Mouse (Mus musculus) limb, embryonic 13.5 days (tissue): ENCODE data around the gene Ucp1. TPM values are rescaled to one million over a fixed set of nuclear protein-coding genes. Genes with fewer than 3 reads are reported as not detected.
"Not testable (repeated sequence)": the region's sequence is repeated elsewhere in the genome, so short reads cannot be mapped to it uniquely, and the experiment has no call there.

Experiments
- ATAC-seq: fragments of 200-750 bp; cut with Nextera tagmentation; 2 replicates; pipeline ENCODE4 v1.8.0; 2017; ENCODE audit warnings: low read depth, moderate number of reproducible peaks, moderate TSS enrichment; ENCODE audit not compliant: low FRiP score
- H3K27ac ChIP-seq: fragments of 300-500 bp; sonication (generic); 2 replicates; pipeline ENCODE4 v1.5.1; 2015; ENCODE audit warnings: inconsistent platforms, mild to moderate bottlenecking, moderate library complexity
- H3K27me3 ChIP-seq: fragments of 300-500 bp; sonication (generic); 2 replicates; pipeline ENCODE4 v1.6.1; 2015; ENCODE audit warnings: mild to moderate bottlenecking, inconsistent platforms
- H3K36me3 ChIP-seq: fragments of 300-500 bp; sonication (generic); 2 replicates; pipeline ENCODE4 v1.6.1; 2015; ENCODE audit warnings: inconsistent platforms, mild to moderate bottlenecking, moderate library complexity
- H3K4me1 ChIP-seq: fragments of 300-500 bp; sonication (generic); 2 replicates; pipeline ENCODE4 v1.6.1; 2015; ENCODE audit warnings: inconsistent platforms
- H3K4me2 ChIP-seq: fragments of 300-500 bp; sonication (generic); replicated peaks from 2 replicates; pipeline ENCODE4 v1.6.1; 2015; ENCODE audit warnings: inconsistent platforms, mild to moderate bottlenecking, moderate library complexity
- H3K4me3 ChIP-seq: fragments of 300-500 bp; sonication (generic); 2 replicates; pipeline ENCODE4 v1.5.1; 2015; ENCODE audit warnings: moderate library complexity, mild to moderate bottlenecking, inconsistent platforms
- H3K9ac ChIP-seq: fragments of 300-500 bp; sonication (generic); 2 replicates; pipeline ENCODE4 v1.6.1; 2015; ENCODE audit warnings: mild to moderate bottlenecking, inconsistent platforms
- H3K9me3 ChIP-seq: fragments of 300-500 bp; sonication (generic); 2 replicates; pipeline ENCODE4 v1.6.1; 2016; ENCODE audit warnings: inconsistent platforms
- WGBS: fragments of 180-500 bp; shearing (Covaris S2); methylation state at CpG from one replicate; pipeline ENCODE4 v1.1.7; 2015; 5-methylcytosine and 5-hydroxymethylcytosine counted together
- polyA plus RNA-seq: library from polyadenylated mRNA; unstranded; fragments of >200 nt; fragmentation: Nextera tagmentation; extraction: Ambion mirVana; gene quantifications from 2 replicates; pipeline ENCODE4 v1.2.1, GENCODE M21; 2015

Gene Ucp1
- polyA plus RNA-seq, 1 experiment from 2014 or later = not detected

DNA sequence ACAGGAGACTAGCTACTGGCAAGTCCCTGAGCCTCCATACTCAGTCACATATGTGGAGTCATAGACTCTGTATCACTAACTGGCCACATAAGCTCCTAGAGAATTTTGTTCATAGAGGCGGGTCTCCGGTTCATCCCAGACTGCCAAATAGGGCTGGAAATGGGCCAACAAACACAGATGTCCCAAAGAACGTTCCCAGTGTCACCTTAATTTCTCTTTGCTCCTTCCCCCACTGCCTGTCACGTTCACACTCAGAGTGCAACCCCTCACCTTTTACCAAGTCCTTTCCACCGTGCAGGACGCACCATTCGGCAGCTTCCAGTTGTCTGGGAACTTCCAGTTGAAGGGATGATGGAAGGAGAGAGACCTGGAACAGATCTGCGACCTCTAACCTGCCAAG, 4.8 kb upstream of the Ucp1 start:
- no peak for ATAC-seq
- Histone ChIP-seq H3K4me3 (no peak overlapping the region), H3K27ac (no peak overlapping the region), H3K36me3 (no peaks in the 10 kb centered on the region), H3K9ac (no peak overlapping the region), H3K9me3 (no peaks in the 10 kb centered on the region), H3K4me1 (peaks cover 6% of the 10 kb centered on the region), H3K4me2 (no peak overlapping the region), H3K27me3 (peaks cover 22% of the 10 kb centered on the region)
- WGBS = 84% methylated on average over 8 of the region's 8 CpGs

DNA sequence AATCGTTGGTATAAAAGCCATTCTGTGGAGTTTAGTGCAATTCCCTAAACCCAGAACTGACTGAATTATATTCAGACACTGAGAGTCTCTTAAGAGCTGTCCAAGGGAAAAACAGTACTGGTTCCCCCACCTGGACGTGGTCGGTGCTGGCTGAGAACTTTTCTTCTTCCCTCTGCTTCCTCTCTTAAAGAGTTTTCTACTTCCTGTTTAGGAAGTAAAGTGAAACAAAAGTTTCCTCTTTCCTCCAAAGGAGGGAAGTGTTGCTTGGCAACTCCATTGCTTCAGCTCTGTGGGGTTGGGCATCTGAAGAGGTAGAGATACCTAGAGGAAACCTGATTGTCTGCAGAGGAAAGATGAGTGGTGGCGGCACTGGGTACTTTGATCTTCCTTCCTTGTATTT, 7.2 kb downstream of the Ucp1 start:
- Histone ChIP-seq H3K27me3 (no peaks in the 10 kb centered on the region), H3K9me3 (no peaks in the 10 kb centered on the region), H3K4me1 (no peaks in the 10 kb centered on the region), H3K9ac (no peak overlapping the region), H3K36me3 (no peaks in the 10 kb centered on the region), H3K4me3 (no peak overlapping the region), H3K4me2 (no peak overlapping the region), H3K27ac (no peak overlapping the region)
- ATAC-seq = no peak
- 74% methylated on average over 4 of the region's 4 CpGs for WGBS

DNA sequence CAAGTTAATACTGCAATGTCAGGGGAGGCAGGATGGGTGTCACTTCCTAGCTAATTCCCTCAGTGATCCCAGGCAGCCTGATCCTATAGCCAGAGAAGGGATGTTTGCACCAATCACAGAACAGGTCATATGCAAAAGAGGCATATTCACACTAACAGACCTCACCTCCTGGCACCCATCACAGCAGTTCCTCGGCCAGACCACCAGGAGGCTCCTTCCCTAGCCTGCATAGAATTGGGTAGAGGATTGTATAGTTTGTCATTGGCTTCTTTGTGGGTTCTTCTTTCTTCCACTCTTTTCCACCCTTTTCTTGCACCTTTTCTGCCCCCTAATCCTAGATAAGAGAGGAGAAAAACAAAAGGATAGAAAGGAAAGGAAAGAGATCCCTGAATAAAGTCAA, 10.0 kb downstream of the Ucp1 start:
- no peak overlapping the region for H3K4me3 ChIP-seq
- 50% methylated on average over 1 of the region's 1 CpGs for WGBS
- no peak overlapping the region for H3K27ac ChIP-seq
- no peak overlapping the region for H3K4me2 ChIP-seq
- ATAC-seq = no peak
- 0 out of 2 replicates have a peak, but pooled peaks cover 4% of the 10 kb centered on the region for H3K9me3 ChIP-seq
- no peak overlapping the region for H3K9ac ChIP-seq
- no peaks in the 10 kb centered on the region for H3K4me1 ChIP-seq
- H3K27me3 ChIP-seq = no peaks in the 10 kb centered on the region
- no peaks in the 10 kb centered on the region for H3K36me3 ChIP-seq

DNA sequence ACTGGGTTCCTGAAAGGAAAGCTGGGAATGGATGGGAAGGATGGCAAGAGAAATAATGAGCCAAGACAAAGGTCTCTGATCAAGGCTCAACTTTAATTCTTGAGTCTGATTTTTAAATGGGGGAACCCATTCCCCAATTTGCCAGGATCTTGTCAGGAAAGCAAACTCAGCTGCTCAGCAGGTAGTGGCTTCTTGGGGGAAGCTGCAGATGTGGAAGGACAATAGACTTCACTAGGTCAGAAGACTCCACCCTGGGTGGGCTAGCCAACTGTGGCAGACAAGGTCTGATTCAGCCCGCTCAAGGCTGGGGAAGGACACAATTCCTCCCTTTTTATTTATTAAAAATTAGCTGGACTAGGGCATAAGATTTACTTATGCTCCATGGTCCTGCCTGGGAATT, 14.8 kb downstream of the Ucp1 start:
- no peak overlapping the region for H3K4me2 ChIP-seq
- WGBS = 96% methylated on average over 1 of the region's 1 CpGs
- no peak overlapping the region for H3K9ac ChIP-seq
- H3K4me3 ChIP-seq = no peak overlapping the region
- H3K36me3 ChIP-seq = no peaks in the 10 kb centered on the region
- H3K4me1 ChIP-seq = no peaks in the 10 kb centered on the region
- H3K27me3 ChIP-seq = no peaks in the 10 kb centered on the region
- no peak overlapping the region for H3K27ac ChIP-seq
- ATAC-seq = no peak
- 0 out of 2 replicates have a peak, but pooled peaks cover 4% of the 10 kb centered on the region for H3K9me3 ChIP-seq

DNA sequence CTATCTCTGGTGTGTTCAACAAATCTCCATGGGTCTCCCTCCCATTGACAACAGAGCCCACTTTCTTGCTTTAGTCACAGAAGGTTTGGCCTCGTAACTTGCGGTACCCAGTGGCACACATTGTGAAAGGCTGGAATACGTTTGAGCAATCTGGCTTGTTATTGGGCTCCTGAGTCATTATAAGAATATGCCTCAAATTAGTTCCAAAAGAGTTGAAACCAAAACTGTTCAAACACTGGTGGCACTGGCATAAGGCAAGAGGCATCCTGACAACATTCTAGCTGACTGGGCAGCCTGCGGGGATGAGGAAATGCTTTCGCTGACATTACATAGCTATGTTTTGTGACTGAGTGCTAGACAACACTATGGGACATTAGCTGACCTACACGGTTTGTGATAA, 19.7 kb downstream of the Ucp1 start:
- H3K4me3 ChIP-seq = no peak overlapping the region
- no peak for ATAC-seq
- H3K9me3 ChIP-seq = no peaks in the 10 kb centered on the region
- no peak overlapping the region for H3K27ac ChIP-seq
- H3K4me1 ChIP-seq = no peaks in the 10 kb centered on the region
- 77% methylated on average over 6 of the region's 6 CpGs for WGBS
- no peak overlapping the region for H3K9ac ChIP-seq
- H3K36me3 ChIP-seq = peaks cover 7% of the 10 kb centered on the region; the same call in 1 of the 2 replicates
- no peaks in the 10 kb centered on the region for H3K27me3 ChIP-seq
- no peak overlapping the region for H3K4me2 ChIP-seq

DNA sequence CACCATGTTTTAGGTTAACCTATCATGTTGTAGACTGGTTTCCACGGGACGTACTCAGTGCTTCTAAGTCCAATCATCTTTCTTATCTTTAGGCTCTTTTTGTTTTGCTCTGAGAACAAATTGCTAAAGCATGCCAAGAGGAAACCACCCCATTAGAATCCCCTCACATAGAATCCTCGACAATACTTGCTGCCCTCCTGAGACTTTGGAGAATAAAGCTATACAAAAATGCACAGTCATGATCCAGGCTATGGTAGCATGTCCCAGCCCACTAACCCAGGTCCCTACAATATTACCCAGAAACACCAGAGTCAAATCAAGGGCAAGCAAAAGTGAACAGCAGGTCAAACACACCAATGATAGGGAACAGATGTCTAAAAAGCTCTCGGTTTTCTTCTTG, 24.9 kb downstream of the Ucp1 start:
- not testable (repeated sequence) for ATAC-seq, H3K9me3 ChIP-seq, H3K27ac ChIP-seq, H3K4me2 ChIP-seq, H3K4me1 ChIP-seq, H3K4me3 ChIP-seq, H3K9ac ChIP-seq, H3K27me3 ChIP-seq
- H3K36me3 ChIP-seq = peaks cover 39% of the 10 kb centered on the region
- WGBS = 70% methylated on average over 4 of the region's 4 CpGs

DNA sequence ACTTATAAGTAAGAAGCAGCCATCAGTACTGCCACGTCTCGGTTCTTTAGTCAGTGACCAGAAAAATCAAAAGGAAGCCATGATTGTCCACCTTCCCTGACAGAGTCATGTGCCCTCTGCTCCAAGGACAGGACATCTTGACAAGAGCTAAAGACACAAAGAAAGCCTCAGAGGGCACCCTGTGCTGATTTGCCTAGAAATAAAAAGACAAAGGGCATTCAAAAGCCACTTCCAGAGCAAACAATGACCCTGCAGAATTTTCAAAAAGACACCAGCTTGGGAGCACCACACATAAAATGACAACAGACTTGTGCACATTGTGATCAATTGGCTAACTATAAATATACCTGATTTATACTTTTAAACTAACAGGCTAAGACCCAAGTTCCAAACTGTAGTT, 25.5 kb downstream of the Ucp1 start:
- no peak overlapping the region for H3K9ac ChIP-seq
- H3K9me3 ChIP-seq = no peaks in the 10 kb centered on the region
- peaks cover 44% of the 10 kb centered on the region for H3K36me3 ChIP-seq
- no peaks in the 10 kb centered on the region for H3K27me3 ChIP-seq
- WGBS = 78% methylated on average over 2 of the region's 2 CpGs
- H3K27ac ChIP-seq = no peak overlapping the region
- H3K4me2 ChIP-seq = no peak overlapping the region
- no peak overlapping the region for H3K4me3 ChIP-seq
- no peak for ATAC-seq
- no peaks in the 10 kb centered on the region for H3K4me1 ChIP-seq

DNA sequence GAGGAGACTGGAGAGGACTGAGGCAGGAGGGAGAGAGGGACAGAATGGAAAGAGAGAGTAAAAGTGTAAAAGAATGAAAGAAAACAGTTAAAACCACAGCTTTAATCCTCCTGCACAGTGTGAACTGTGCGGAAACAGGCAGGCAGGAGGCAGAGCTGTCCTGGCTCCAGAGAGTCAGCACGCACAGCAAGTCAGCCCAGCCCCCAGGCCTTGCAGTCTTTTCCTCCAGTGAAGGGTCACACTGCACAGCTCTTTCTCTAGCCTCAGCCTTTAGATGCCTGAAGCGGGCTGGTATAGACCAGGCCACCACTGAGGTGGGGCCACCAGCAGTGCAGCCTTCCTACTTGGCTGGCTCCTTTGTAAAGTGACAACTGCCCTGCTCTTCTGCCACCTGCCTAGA, 30.4 kb downstream of the Ucp1 start:
- WGBS = 38% methylated on average over 3 of the region's 3 CpGs
- no peak overlapping the region for H3K4me3 ChIP-seq
- peaks cover 55% of the 10 kb centered on the region for H3K36me3 ChIP-seq
- no peak for ATAC-seq
- H3K9ac ChIP-seq = no peak overlapping the region
- no peak overlapping the region for H3K4me2 ChIP-seq
- H3K9me3 ChIP-seq = no peaks in the 10 kb centered on the region
- no peak overlapping the region for H3K27ac ChIP-seq
- no peaks in the 10 kb centered on the region for H3K4me1 ChIP-seq
- H3K27me3 ChIP-seq = no peaks in the 10 kb centered on the region

DNA sequence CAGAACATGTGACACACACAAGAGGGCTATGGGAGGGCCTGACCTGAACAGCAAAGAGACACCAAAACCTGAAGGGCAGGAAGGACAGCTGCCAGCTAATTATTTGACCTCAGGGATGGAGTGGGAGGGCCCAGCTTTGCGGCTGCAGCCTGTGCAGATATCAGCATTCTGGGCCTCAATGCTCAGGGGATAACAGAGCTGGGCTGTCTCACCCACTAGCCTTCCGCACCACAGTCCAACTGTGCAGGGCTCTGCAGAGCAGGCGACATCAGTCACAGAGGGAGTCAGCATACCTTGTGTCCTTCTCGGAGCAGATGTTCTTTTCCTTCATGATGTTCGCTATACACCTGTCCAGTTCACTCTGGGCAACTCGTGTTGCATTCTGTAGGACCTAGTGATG, 32.2 kb downstream of the Ucp1 start:
- no peak overlapping the region; the same call in 1 of the 2 replicates for H3K9ac ChIP-seq
- H3K36me3 ChIP-seq = peaks cover 50% of the 10 kb centered on the region
- H3K4me2 ChIP-seq = no peak overlapping the region
- H3K27me3 ChIP-seq = no peaks in the 10 kb centered on the region
- ATAC-seq = no peak
- H3K27ac ChIP-seq = no peak overlapping the region
- 86% methylated on average over 6 of the region's 6 CpGs for WGBS
- H3K4me1 ChIP-seq = no peaks in the 10 kb centered on the region
- no peaks in the 10 kb centered on the region for H3K9me3 ChIP-seq
- no peak overlapping the region for H3K4me3 ChIP-seq

DNA sequence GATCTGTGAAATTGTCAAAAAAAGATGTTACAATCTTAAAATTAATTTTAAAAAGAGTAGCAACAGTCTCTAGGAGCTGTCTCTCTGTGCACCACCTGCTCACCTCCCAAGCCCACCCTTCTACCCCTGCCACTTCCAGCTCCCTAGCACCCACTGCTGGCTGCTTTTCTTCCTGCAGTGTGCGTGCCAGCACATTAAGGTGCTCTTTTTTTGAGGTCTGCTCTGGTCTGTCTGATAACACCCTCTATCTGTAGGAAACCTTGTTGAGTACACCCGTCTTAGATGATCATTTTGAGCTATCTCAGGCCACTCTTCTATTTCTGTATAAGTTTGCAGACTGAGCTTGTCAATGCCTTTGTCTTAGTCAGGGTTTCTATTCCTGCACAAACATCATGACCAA, 32.9 kb downstream of the Ucp1 start:
- H3K9ac ChIP-seq = no peak overlapping the region
- H3K9me3 ChIP-seq = no peaks in the 10 kb centered on the region
- H3K4me3 ChIP-seq = no peak overlapping the region
- H3K27ac ChIP-seq = no peak overlapping the region
- no peak for ATAC-seq
- peaks cover 45% of the 10 kb centered on the region for H3K36me3 ChIP-seq
- H3K4me1 ChIP-seq = no peaks in the 10 kb centered on the region
- 77% methylated on average over 2 of the region's 2 CpGs for WGBS
- no peak overlapping the region for H3K4me2 ChIP-seq
- no peaks in the 10 kb centered on the region for H3K27me3 ChIP-seq

DNA sequence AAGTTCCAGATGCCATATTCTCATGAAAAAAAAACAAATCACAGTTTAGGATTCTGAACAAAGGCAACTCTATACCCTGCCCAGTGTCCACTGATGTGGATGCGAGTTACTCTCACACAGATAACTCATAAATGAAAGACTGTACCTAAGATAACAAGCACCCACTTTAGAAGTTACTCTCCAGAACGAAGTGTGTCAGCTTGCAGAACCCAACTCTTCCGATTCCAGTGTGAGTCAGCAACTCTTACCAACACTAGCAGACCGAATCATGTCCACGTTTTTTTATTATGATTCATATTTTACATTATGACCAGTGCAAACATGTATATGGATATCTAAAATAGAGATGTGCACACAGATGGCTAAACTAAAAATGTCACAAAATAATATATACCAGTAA, 37.7 kb downstream of the Ucp1 start:
- H3K4me1 ChIP-seq = peaks cover 2% of the 10 kb centered on the region; the same call in 1 of the 2 replicates
- no peaks in the 10 kb centered on the region for H3K9me3 ChIP-seq
- no peak overlapping the region for H3K4me2 ChIP-seq
- ATAC-seq = no peak
- no peak overlapping the region for H3K27ac ChIP-seq
- 89% methylated on average over 5 of the region's 5 CpGs for WGBS
- no peak overlapping the region for H3K9ac ChIP-seq
- H3K27me3 ChIP-seq = no peaks in the 10 kb centered on the region
- H3K4me3 ChIP-seq = no peak overlapping the region
- H3K36me3 ChIP-seq = peaks cover 17% of the 10 kb centered on the region

DNA sequence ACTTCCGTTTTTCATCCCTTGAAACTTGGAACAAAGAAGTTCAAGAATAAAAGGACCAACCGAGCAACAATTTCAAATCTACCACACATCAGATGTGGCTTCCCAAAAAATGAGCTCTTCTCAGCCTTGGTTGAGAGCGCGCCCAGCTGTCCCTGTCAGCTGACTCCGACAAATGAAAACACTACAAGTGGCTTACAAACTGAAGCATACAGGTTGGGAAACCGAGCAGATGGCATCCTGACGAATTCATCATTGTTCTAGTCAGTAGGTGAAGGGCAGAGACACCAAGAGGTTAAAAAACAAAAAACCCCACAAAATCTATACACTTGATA, 41.4 kb downstream of the Ucp1 start:
- H3K4me2 ChIP-seq = peak overlapping the region; percentile 89
- H3K9ac ChIP-seq = peak overlapping the region; percentile 88
- H3K4me1 ChIP-seq = peaks cover 5% of the 10 kb centered on the region; the same call in 1 of the 2 replicates
- peaks cover 13% of the 10 kb centered on the region; the same call in 1 of the 2 replicates for H3K27me3 ChIP-seq
- no peak for ATAC-seq
- WGBS = 7% methylated on average over 7 of the region's 7 CpGs
- H3K4me3 ChIP-seq = peak overlapping the region; percentile 83
- H3K9me3 ChIP-seq = no peaks in the 10 kb centered on the region
- H3K36me3 ChIP-seq = peaks cover 17% of the 10 kb centered on the region
- no peak overlapping the region for H3K27ac ChIP-seq

DNA sequence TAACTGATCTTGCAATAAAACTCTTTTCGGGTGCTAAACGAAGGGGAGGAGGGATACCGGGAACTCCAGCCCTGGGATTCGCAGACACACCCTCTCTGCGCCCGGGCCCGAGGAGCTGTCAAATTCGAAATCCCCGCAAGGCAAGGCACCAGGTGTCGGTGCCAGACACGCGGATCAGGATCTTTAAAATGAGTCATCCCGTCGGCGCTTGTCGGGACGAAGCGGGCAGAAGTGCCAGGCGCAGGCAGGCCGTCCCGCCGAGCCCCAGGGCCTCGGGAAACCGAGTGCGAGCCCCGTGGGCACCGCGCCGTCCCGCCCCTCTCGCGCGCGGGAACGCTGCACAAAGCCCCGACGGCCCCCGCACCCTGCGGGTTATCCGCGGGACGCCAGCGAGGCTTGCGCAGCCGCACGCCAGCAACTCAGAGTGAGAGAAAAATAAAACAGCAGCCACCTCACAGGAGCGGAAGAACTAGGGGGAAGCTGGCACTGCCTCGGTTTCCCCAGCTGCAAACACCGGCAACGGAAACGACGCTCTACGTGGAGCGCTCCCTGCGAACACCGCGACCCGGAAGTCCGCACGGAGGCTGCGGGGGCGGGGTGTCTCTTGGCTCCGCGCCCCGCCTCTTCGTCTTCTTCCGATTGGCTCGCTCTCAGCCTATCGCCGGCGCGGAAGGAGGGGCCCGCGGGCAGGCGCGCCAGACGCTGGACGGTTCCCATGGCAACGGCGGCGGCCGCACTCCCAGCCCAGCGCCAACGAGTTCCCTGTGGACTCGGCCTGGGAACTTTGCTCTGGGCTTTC, 41.9 kb downstream of the Ucp1 start, which contains the start of gene Elmod2:
TSS of gene Elmod2 (minus strand) at position 588 of the 799 bp plus-strand sequence.
- peaks cover 12% of the 10 kb centered on the region for H3K36me3 ChIP-seq
- peak; percentile 98 for ATAC-seq
- H3K4me2 ChIP-seq = peak within 1 kb of the TSS; percentile 89
- H3K27ac ChIP-seq = no peak within 1 kb of the TSS
- peaks cover 5% of the 10 kb centered on the region; the same call in 1 of the 2 replicates for H3K4me1 ChIP-seq
- H3K27me3 ChIP-seq = peaks cover 13% of the 10 kb centered on the region; the same call in 1 of the 2 replicates
- H3K9ac ChIP-seq = peak within 1 kb of the TSS; percentile 88
- peak within 1 kb of the TSS; percentile 83 for H3K4me3 ChIP-seq
- H3K9me3 ChIP-seq = no peaks in the 10 kb centered on the region
- under 1% methylated on average over 85 of the region's 85 CpGs for WGBS
